Mouse (Mus musculus): ENCODE results near the gene Eif2d. TPM values are rescaled to one million over a fixed set of nuclear protein-coding genes. Genes with fewer than 3 reads are reported as not detected.
"Not testable (repeated sequence)": the region's sequence is repeated elsewhere in the genome, so short reads cannot be mapped to it uniquely, and the experiment has no call there.

The Eif2d gene
- total RNA-seq, 2 experiments from 2014 or later = 17.1 to 43.3 TPM

DNA sequence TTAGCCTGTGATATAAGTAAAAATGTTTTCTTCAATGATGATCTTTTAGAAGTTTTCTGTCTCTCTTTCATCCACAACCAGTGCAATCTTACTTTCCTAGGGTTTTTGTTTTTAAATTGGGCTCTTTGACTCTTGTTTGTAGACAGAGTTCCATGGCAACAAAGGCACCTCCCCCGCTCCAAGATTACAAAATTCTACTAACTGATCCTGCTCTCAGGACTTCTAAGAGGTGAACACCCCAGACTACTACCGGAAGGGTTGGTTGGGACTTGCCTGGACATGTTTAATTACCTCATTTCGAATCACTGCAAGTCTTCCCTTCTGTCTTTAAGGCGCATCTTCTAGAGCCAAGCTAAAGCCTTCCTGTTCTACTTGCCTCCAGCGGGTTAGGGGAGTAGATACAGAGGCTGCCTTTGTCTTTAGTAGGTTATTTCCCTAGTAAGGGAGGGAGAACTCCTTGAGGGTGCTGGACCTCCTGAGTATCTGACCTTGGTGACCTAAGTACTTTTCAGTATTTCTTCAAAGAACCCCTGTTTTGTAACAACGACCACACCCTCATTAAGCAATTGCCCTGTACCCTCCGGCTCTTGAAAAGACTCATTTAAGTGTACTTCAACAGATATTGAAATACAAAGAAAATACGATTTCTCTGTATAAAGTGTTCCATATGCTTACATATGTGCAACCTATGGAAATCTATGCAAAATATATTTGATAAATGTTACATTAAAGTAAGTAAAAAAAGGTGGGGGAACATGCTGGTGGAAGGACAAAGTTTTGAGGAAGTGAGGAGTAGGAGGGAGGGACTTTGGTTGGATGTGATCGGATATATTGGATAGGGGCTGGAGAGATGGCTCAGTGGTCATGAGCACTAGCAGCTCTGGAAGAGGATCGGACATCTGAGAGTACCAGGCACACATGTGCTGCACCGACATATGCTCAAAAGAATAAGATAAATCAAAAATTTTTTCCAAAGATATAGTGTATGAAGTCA lies 13.6 kb upstream of the Eif2d start:
- ATAC-seq (replicated peaks; ENCODE audit: poor library complexity, severe bottlenecking) = peak; percentile 57

- no peak for ATAC-seq (replicated peaks; ENCODE audit: poor library complexity, severe bottlenecking)
Measured at GRCm38 (mm10) chr1:131141449-131141848, 11.5 kb upstream of the Eif2d start.

DNA sequence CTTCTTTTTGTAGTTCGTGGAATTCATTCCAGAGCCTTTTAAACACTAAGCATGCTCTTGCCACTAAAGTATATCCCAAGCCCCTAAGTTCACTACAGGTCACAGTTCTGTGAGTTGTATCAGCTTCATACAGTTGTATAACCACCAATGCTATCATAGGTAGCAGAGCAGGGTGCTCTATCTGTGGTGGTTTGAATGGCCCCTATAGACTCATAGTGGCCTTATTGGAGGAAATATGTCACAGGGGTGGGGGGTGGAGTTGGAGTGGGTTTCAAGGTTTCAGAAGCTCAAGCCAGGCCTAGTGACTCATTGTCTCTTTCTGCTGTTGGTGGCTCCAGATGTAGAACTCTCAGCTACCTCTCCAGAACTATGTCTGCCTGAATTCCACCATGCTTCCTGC lies 10.5 kb upstream of the Eif2d start:
- no peak for ATAC-seq (replicated peaks; ENCODE audit: poor library complexity, severe bottlenecking)

DNA sequence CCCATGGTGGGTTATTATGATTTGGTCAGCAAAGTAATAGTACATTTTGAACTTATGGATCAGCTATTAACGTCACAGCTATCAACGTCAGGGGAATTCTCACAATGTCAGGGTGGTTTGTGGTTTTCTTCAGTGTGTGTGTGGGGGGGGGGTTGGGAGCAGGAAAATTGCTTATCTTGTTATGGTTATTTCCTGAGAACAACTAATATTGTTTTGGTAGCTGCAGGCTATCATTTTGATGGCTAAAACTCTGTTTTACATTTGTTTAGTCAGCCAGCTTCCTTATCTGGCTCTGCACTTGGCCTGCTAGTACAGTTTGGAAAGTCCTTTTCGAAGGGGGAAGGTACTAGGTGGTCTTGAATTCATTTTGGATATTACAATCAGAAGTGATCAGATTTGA lies 7.8 kb upstream of the Eif2d start:
- not testable (repeated sequence) for ATAC-seq (replicated peaks; ENCODE audit: poor library complexity, severe bottlenecking)

- peak; percentile 97 for ATAC-seq (replicated peaks; ENCODE audit: poor library complexity, severe bottlenecking)
Measured at GRCm38 (mm10) chr1:131146181-131146614, 6.8 kb upstream of the Eif2d start.

GRCm38 (mm10) chr1:131149496-131149895 lies 3.5 kb upstream of the Eif2d start:
- ATAC-seq (replicated peaks; ENCODE audit: poor library complexity, severe bottlenecking) = no peak

- peak; percentile 52 for ATAC-seq (replicated peaks; ENCODE audit: poor library complexity, severe bottlenecking)
Measured at GRCm38 (mm10) chr1:131155456-131155855, 2.5 kb downstream of the Eif2d start.

DNA sequence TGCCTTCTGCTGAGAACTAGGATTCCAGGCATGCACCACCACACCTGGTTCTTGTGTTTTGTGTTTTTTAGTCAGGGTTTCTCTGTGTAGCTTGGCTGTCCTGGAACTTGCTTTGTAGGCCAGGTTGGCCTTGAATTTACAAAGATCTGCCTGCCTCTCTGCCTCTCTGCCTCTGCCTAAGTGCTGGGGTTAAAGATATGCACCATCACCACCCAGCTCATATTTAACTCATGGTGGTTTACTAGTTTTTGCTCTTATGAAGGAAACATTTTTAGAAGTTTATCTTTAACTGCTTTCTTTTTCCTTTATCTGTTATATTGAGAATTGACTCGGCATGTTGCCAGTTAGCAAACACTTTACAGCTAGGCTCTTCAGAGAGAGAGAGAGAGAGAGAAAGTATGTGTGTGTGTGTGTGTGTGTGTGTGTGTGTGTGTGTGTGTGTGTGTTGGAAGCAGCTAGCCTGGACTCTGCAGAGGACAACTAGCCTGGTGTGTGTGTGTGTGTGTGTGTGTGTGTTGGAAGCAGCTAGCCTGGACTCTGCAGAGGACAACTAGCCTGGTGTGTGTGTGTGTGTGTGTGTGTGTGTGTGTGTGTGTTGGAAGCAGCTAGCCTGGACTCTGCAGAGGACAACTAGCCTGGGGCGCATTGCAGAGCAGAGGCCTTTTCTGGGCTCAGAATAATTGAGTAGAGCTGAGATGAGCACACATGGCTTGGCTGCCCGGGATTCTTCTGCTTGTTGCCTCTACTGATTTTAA lies 6.8 kb downstream of the Eif2d start:
- ATAC-seq (replicated peaks; ENCODE audit: poor library complexity, severe bottlenecking) = not testable (repeated sequence)

DNA sequence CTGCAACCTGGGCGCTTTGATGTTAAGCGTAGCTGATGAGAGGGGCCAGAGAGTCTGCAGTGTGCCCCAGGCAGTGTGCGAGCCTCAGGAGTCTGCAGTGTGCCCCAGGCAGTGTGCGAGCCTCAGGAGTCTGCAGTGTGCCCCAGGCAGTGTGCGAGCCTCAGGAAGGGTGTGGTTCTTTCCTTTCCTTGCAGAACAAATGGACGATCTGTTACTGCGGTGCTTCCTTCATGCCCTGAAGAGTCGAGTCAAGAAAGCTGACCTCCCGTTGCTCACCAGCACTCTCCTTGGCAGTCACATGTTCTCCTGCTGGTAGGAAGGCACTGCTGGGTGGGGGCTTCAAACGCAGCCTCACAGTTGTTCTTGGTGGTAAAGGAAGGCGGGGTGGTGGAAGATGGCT lies 8.1 kb downstream of the Eif2d start:
- no peak for ATAC-seq (replicated peaks; ENCODE audit: poor library complexity, severe bottlenecking)

GRCm38 (mm10) chr1:131164427-131164826 lies 11.4 kb downstream of the Eif2d start:
- no peak for ATAC-seq (replicated peaks; ENCODE audit: poor library complexity, severe bottlenecking)

GRCm38 (mm10) chr1:131167612-131168011 lies 14.6 kb downstream of the Eif2d start:
- no peak for ATAC-seq (replicated peaks; ENCODE audit: poor library complexity, severe bottlenecking)

- no peak for ATAC-seq (replicated peaks; ENCODE audit: poor library complexity, severe bottlenecking)
Measured at GRCm38 (mm10) chr1:131173001-131173400, 20.0 kb downstream of the Eif2d start.

DNA sequence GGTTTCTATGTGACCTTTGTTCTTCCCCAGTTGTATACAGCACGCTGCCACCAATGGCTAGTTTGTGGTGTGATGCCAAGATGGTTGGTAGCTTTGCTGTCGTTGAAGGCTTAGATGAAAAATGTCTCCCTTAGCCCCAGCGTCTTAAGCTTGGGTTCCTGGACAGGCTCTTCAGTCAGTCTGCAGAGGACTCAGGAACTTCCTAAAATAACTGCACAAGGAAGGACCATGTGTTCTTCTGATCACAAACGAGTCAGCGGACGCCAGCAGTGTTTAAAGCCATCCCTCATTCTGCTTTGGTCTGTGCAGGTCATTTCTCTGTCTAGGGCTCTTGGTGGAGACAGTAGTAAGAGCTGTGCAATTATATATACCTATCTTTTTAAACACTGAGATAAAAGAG lies 20.8 kb downstream of the Eif2d start:
- no peak for ATAC-seq (replicated peaks; ENCODE audit: poor library complexity, severe bottlenecking)

- no peak for ATAC-seq (replicated peaks; ENCODE audit: poor library complexity, severe bottlenecking)
Measured at GRCm38 (mm10) chr1:131174299-131174861, 21.4 kb downstream of the Eif2d start.

- no peak for ATAC-seq (replicated peaks; ENCODE audit: poor library complexity, severe bottlenecking)
Measured at GRCm38 (mm10) chr1:131175189-131175588, 22.2 kb downstream of the Eif2d start.

DNA sequence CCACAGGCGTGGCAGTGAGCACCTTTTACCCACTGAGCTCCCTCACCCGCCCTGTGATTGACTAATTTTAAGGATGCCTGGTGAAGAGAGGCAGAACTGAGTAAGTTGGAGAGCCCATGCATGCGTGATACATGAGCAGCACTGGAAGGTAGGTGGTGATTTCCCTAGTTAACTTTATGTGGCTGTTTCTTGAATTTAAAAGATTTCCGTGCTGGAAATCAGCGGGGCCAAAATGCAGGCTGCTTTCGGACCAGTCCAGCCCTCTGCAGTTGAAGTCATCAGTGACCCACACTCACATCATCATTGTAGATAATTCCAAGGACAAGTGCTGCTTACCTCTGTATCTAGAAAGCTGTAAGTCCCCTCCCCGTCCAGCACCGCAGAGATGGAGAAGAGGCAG lies 22.8 kb downstream of the Eif2d start:
- no peak for ATAC-seq (replicated peaks; ENCODE audit: poor library complexity, severe bottlenecking)

DNA sequence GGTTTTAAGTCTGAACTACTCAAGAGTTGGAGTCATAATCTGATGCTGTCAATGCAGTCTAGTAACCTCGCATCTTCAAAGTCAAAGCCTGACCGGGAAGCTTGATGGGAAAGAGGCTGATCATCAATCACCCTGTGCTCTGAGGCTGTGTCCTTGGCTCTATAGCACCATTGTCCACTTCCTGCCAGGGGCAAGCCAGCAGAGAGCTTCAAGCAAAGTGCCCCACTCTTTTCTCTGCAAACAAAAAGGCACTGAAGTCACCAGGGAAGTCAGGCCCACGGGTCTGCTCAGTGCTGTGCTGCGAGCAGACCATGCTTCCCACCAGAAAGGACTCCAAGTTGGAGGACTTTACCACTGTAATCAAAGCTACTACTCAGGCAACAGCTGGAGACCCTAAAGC lies 24.3 kb downstream of the Eif2d start:
- ATAC-seq (replicated peaks; ENCODE audit: poor library complexity, severe bottlenecking) = no peak

DNA sequence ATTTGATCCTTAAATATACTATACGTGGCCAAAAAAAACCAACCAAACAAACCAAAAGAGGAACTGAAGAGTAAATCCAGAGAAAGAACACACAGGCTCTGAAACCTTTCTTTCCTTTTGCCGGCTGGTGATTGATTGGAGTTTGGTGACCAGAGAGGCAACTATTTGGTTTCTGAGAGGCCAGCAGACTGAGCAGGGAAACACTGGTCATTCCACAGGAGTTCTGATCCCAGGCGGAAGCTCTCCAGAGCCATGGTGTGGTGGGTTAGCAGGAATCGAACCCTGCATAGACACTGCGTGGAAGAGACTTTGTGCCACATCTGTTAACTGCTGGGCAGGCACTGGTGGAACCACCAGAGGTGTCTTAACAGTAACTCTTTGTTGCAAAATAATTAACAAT lies 25.1 kb downstream of the Eif2d start:
- peak; percentile 34; the same call in 1 of the 2 replicates for ATAC-seq (replicated peaks; ENCODE audit: poor library complexity, severe bottlenecking)

DNA sequence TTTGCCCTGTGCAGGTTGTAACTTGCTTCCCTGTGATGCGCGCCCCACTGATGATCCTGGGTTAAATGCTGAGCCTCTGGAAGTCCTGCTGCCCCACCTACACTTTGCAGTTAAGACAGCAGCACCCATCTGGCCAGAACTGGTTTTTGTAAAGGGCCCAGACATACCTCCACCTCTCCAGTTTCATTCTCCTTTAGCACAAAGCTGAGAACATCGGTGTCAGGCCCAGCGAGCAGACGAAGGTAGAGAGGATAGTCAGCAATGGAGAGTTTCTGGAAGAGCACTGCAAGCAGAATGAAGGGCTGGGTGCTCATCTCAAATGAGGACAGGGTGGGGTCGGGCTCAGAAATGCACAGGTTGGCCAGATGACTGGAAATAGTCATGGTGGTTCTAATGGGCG lies 27.4 kb downstream of the Eif2d start:
- ATAC-seq (replicated peaks; ENCODE audit: poor library complexity, severe bottlenecking) = no peak

GRCm38 (mm10) chr1:131181642-131182527 lies 28.9 kb downstream of the Eif2d start:
- peak; percentile 49 for ATAC-seq (replicated peaks; ENCODE audit: poor library complexity, severe bottlenecking)

Measured in granulocyte monocyte progenitor cell, adult 5-6 weeks (primary cell).